Mouse (Mus musculus) C2C12 (cell line): ENCODE measurements around the gene Dlx1. TPM values are rescaled to one million over a fixed set of nuclear protein-coding genes. Genes with fewer than 3 reads are reported as not detected.

ENCODE experiments used
- H3K27me3 ChIP-seq: one replicate; pipeline ENCODE4 v1.6.1; 2011; ENCODE audit not compliant: control insufficient read depth, insufficient read depth, insufficient read length
- H3K36me3 ChIP-seq: one replicate; pipeline ENCODE4 v1.6.1; 2011; ENCODE audit not compliant: control insufficient read depth, insufficient read depth
- H3K4me3 ChIP-seq: one replicate; pipeline ENCODE4 v1.5.1; 2011; ENCODE audit warnings: mild to moderate bottlenecking, control low read depth; ENCODE audit not compliant: poor library complexity, insufficient read depth, severe bottlenecking
- H3K79me2 ChIP-seq: one replicate; pipeline ENCODE4 v1.6.1; 2011; ENCODE audit not compliant: control insufficient read depth, insufficient read depth
- H3K79me3 ChIP-seq: one replicate; pipeline ENCODE4 v1.6.1; 2011; ENCODE audit warnings: low read depth, control low read depth
- H3ac ChIP-seq: one replicate; pipeline ENCODE3; 2011; ENCODE audit warnings: low read depth; ENCODE audit not compliant: control insufficient read depth, insufficient read length
- CEBPB ChIP-seq: IDR thresholded peaks from one replicate; pipeline ENCODE4 v1.6.1; 2011; ENCODE audit warnings: low read depth, mild to moderate bottlenecking, control low read depth, moderate library complexity
- CTCF ChIP-seq: IDR thresholded peaks from one replicate; pipeline ENCODE4 v1.5.1; 2011; ENCODE audit not compliant: control insufficient read depth, insufficient read depth, insufficient read length
- FOSL1 ChIP-seq: IDR thresholded peaks from one replicate; pipeline ENCODE4 v1.8.0; 2011; ENCODE audit warnings: mild to moderate bottlenecking, low read length; ENCODE audit not compliant: poor library complexity, insufficient read depth, severe bottlenecking
- MAX ChIP-seq: IDR thresholded peaks from one replicate; pipeline ENCODE4 v1.6.1; 2011; ENCODE audit warnings: mild to moderate bottlenecking, control low read depth
- MYOD1 ChIP-seq: IDR thresholded peaks from one replicate; pipeline ENCODE4 v1.6.1; 2011; ENCODE audit warnings: low read depth; ENCODE audit not compliant: control insufficient read depth, insufficient read length
- MYOG ChIP-seq: IDR thresholded peaks from one replicate; pipeline ENCODE4 v1.6.1; 2011; ENCODE audit not compliant: control insufficient read depth, insufficient read length; ENCODE audit errors: extremely low read depth
- USF1 ChIP-seq: IDR thresholded peaks from one replicate; pipeline ENCODE4 v1.6.1; 2011; ENCODE audit warnings: low read depth, mild to moderate bottlenecking, control low read depth, moderate library complexity
- long read RNA-seq, 2 experiments: library from polyadenylated mRNA; unstranded; transcript quantifications; one replicate each; pipeline ENCODE4 v2.0.0; 2019 to 2020
- polyA plus RNA-seq: library from polyadenylated mRNA; unstranded; fragments of >200 nt; fragmentation: generic; extraction: Trizol; gene quantifications from one replicate; pipeline ENCODE4 v1.2.1, GENCODE M21; 2012; ENCODE audit warnings: missing spikeins

Gene Dlx1
- polyA plus RNA-seq = 4.9 TPM
- long read RNA-seq, experiment 1, full-length matches to known transcripts = 2 of 2 reads
- long read RNA-seq, experiment 1, partial matches to known transcripts = 0 of 2 reads
- long read RNA-seq, experiment 1, other reads (novel, unspliced or antisense) = 0 of 2 reads
- long read RNA-seq, experiment 2, full-length matches to known transcripts = 42 of 48 reads
- long read RNA-seq, experiment 2, partial matches to known transcripts = 0 of 48 reads
- long read RNA-seq, experiment 2, other reads (novel, unspliced or antisense) = 6 of 48 reads

DNA sequence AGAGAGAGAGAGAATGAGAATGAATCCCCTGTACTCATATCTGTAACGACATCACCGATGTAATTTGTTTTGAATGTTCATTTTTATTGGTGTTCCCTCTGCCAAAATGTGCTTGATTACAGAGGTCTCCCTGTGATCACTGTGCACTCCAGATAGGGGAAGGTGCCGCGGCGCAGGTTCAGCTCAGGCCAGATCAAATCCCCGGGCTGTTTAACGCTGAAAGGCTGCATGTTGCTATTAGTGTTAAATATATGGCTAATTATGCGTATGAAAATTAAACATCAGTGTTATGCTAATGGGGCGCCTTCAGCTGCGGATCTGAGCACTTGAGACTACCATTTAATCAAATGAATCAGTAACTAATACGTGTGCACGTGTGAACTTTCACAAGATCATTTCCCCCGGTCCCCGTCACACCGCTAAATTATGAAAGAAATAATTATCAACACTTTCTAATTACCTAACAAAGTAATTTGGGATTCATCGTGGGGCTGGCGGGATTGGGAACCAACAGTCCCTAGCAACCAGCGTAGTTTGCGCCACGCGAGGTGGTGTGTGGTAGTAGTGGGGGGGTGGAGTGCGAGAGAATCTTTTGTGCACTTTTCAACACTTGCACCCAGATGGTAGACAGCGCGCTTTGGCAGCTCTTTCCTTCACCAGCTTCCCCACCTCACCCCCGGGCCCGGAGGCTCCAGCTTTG lies at the start of gene Dlx1:
TSS of gene Dlx1 (plus strand) at position 100 of the 700 bp plus-strand sequence.
- Histone ChIP-seq H3ac (peak within 1 kb of the TSS; percentile 82), H3K4me3 (peak within 1 kb of the TSS; percentile 49), H3K27me3 (no peaks in the 10 kb centered on the region), H3K79me2 (peaks cover 6% of the 10 kb centered on the region), H3K36me3 (peaks cover under 1% of the 10 kb centered on the region), H3K79me3 (peaks cover 1% of the 10 kb centered on the region)
- TF ChIP-seq CTCF (no peak), FOSL1 (no peak), CEBPB (no peak), MYOG (no peak), USF1 (no peak), MYOD1 (no peak), MAX (no peak)

DNA sequence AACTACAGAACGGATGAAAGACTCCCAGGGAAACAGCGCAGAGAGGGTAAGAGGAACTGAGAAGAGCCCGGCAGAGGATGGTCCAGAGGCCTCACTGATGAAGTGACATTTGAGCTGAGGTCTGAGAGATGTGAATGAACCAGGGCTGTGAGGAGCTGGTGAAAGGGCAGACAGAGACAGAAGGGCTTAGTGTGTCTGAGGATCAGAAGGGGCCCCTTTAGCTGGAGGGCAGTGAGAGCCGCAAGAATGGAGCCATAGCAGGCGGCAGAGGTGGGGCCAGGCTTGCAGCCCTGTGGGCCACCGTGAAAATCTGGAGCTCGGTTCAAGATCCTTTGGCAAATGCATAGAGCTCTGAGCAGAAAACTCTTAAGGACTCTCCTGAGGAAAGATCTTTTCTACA lies 48.0 kb upstream of the Dlx1 start:
- H3K36me3 ChIP-seq = no peaks in the 10 kb centered on the region

DNA sequence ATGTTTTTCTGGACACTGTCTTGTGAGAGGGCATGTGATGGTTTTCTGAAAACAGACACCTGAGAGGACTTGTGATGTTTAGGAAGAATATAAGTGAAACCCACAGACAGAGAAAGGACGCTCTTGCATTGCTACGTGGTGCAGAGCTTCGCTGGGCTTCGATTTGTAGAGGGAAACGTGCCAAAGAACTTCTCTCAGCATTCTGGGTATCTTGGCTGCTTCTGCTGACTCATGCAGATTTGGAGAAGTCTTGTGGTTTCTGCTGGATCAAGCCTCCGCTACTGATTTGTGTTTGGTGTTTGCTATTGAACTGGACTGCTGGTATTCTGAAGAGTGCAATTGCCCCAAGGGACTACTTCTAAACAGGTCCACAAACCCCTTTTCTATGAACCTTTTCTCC lies 46.1 kb upstream of the Dlx1 start:
- Histone ChIP-seq H3K4me3 (no peak overlapping the region), H3K79me2 (no peaks in the 10 kb centered on the region), H3K27me3 (no peaks in the 10 kb centered on the region), H3K79me3 (no peaks in the 10 kb centered on the region), H3ac (no peak overlapping the region), H3K36me3 (no peaks in the 10 kb centered on the region)
- TF ChIP-seq USF1 (no peak), MYOG (no peak), MAX (no peak), CEBPB (no peak), FOSL1 (no peak), CTCF (no peak), MYOD1 (no peak)

More for the DNA sequence above, 48.0 kb upstream of the Dlx1 start:
- Histone ChIP-seq H3K79me3 (no peaks in the 10 kb centered on the region), H3ac (no peak overlapping the region), H3K27me3 (no peaks in the 10 kb centered on the region), H3K4me3 (no peak overlapping the region), H3K79me2 (no peaks in the 10 kb centered on the region)
- no peak for TF ChIP-seq FOSL1
- TF ChIP-seq MYOD1 = no peak
- TF ChIP-seq CEBPB = no peak
- TF ChIP-seq MYOG = no peak
- TF ChIP-seq CTCF = no peak
- no peak for TF ChIP-seq MAX
- TF ChIP-seq USF1 = no peak

GRCm38 (mm10) chr2:71483046-71483716 lies 44.7 kb upstream of the Dlx1 start:
- no peaks in the 10 kb centered on the region for H3K27me3 ChIP-seq
- no peak for TF ChIP-seq MYOD1
- TF ChIP-seq FOSL1 = no peak
- TF ChIP-seq MAX = no peak
- no peak for TF ChIP-seq CEBPB
- TF ChIP-seq CTCF = no peak
- no peak overlapping the region for H3K4me3 ChIP-seq
- H3K36me3 ChIP-seq = no peaks in the 10 kb centered on the region
- no peaks in the 10 kb centered on the region for H3K79me3 ChIP-seq
- H3ac ChIP-seq = no peak overlapping the region
- H3K79me2 ChIP-seq = no peaks in the 10 kb centered on the region

- no peaks in the 10 kb centered on the region for H3K79me3 ChIP-seq
- TF ChIP-seq MYOG = no peak
- TF ChIP-seq MAX = no peak
- no peak for TF ChIP-seq CTCF
- TF ChIP-seq CEBPB = no peak
- TF ChIP-seq FOSL1 = no peak
Observed at GRCm38 (mm10) chr2:71483717-71484066, 44.2 kb upstream of the Dlx1 start.

GRCm38 (mm10) chr2:71491295-71491694 lies 36.6 kb upstream of the Dlx1 start:
- Histone ChIP-seq H3K79me3 (no peaks in the 10 kb centered on the region), H3K27me3 (no peaks in the 10 kb centered on the region), H3K4me3 (no peak overlapping the region), H3K79me2 (no peaks in the 10 kb centered on the region), H3K36me3 (no peaks in the 10 kb centered on the region), H3ac (no peak overlapping the region)
- TF ChIP-seq FOSL1 = no peak
- TF ChIP-seq MAX = no peak
- no peak for TF ChIP-seq MYOD1
- TF ChIP-seq USF1 = no peak
- no peak for TF ChIP-seq CTCF
- TF ChIP-seq CEBPB = no peak
- TF ChIP-seq MYOG = no peak

More at GRCm38 (mm10) chr2:71483717-71484066, 44.2 kb upstream of the Dlx1 start:
- Histone ChIP-seq H3K4me3 (no peak overlapping the region), H3K79me2 (no peaks in the 10 kb centered on the region), H3K27me3 (no peaks in the 10 kb centered on the region), H3K36me3 (no peaks in the 10 kb centered on the region), H3ac (no peak overlapping the region)
